Mouse (Mus musculus) ES-CJ7 (cell line): Measurements from ENCODE around the gene Hif1an.

Source experiments
- DNase-seq: peaks from one replicate; pipeline ENCODE4 v3.0.0; 2011; ENCODE audit warnings: low read depth, low spot score

The Hif1an gene

DNA sequence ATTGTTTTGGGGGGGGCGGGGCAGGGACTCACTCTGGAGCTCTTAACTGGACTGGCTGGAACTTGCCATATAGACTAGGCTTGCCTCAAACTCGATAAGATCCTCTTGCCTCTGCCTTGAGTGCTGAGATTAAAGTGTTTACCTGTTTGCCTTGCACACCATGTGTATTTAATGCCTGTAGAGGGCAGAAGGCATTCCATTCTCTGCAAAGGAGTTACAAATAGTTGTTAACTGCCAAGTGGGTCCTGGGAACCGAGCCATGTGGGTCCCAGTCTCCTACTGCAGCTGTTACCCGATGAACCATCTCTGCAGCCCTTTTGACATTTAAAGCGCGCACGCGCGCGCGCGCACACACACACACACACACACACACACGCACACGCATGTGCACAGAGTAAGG is 1.4 kb downstream of the Hif1an start:
- no peak for DNase-seq

DNA sequence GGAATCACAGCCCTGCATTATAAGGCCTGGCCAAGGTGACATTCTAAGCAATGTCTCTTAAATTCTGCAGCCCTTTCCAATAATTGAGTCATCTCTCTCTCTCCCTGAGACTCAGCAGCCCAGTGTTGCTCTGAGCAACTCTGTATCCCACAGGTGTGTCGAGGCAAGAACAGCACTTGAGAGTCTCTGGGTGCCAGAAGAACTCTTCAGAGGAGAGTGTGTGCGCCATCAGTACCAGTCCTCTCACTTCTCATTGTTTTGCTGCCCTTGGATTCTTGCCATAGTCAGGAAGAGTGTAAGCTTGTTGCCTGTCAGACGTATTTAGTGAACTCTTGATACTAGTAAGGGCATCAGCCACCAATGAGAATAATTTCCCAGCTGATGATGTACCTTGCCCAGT is 5.1 kb downstream of the Hif1an start:
- DNase-seq, result no peak

DNA sequence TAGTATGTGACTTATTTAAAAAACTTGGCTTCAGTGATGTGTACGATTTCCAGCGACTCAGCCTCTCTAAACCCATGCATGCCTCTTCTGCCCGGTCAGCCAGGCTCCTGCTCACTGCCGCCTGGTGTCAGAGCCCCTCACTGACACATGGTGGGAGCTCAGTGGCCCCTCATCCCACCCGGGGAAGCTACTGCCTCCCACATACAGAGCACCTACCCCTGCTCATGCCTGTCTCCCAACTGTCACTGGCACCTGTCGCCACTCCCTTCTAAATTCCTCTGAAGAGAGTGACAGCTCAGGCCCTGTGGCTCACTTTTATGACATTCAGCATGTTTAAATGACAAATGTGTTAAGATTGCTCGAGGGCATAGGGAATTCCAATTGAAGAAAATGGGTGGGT is 13.6 kb downstream of the Hif1an start:
- DNase-seq, result no peak

DNA sequence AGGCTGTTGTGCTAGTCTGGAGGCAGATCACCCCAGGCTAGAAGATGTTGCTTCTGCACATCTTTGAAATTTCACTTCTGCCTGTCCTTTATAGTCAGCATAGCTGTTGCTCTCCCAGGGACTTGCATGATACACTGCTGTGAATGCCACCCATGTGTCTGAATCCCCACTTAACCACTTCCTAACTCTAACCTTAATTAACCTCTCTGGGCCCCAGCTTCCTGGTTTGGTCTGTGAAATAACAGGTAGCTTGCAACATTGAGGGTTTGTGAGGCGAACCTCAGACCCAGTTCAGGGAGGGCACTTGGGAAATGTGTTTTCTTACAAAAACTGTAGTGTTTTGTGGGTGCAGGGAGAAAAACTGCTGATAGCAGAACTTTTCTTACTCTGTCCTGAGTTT is 15.4 kb downstream of the Hif1an start:
- DNase-seq, result no peak

DNA sequence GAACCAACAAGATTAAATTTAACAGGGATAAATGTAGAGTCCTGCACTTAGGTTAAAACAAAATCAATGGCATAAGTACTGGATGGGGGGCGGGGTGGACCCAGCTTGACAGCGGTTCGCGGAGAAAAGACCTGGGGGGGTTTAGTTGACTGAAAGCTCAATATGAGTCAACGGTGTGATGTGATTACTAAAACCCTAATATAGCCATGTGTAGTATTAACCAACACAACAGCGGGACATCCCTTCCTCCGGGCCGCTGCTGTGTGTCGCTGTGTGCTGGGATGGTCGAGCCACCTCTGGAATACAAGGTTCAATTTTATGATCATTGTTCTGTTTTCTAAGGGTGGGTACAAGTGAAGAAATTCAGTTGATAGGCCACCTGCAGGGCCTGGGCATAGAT is 19.5 kb downstream of the Hif1an start:
- no peak for DNase-seq

DNA sequence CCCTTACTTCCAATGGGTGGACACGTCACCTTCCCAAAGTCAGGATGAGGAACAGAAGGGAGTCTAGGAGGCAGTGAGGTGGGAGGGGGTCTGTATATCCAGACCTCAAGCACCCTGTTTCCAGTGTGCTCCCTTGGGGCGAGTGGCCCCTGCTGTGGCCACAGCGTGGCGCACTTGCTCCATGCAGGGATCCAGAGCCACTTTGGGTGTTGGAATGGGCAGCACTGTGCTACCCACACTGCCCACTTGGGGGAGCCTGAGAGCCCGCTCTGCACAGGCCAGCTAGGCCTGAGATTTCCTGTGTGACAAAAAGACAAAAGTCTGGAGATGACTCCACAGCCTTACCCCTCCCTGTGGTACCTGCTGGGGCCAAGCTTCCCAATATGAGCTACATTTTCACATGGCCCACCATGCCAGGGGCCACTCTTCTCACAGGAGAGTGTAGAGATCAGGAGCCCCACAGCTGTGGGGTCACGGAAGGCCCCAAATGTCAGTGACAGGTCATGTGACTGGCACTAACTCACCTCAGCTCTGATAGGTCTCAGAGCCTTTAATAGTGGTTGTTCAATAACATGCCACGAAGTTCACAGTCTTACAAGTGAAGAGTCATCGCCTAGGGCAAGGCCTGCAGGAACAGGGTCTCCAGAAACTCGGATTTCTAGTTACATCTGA is 20.1 kb downstream of the Hif1an start:
- peak; percentile 86 for DNase-seq

DNA sequence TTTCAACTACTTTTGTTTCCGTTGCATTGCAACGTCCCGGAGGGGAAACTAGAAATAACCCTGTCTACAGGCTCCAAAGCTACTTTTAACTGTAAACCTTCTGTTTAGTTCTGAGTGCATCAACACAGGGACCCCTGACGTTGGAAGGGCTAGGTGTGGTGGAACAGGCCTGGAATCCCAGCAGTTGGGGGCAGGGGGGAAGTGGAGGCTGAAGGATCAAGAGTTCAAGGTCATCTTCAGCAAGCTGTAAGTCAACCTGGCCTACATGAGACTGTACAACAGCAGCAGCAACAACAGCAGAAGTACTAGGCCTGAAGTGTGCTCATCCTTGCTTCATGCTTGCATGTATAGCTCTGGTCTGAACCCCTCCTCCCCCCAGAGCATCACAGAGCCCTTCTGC is 25.4 kb downstream of the Hif1an start:
- peak; percentile 50 for DNase-seq

DNA sequence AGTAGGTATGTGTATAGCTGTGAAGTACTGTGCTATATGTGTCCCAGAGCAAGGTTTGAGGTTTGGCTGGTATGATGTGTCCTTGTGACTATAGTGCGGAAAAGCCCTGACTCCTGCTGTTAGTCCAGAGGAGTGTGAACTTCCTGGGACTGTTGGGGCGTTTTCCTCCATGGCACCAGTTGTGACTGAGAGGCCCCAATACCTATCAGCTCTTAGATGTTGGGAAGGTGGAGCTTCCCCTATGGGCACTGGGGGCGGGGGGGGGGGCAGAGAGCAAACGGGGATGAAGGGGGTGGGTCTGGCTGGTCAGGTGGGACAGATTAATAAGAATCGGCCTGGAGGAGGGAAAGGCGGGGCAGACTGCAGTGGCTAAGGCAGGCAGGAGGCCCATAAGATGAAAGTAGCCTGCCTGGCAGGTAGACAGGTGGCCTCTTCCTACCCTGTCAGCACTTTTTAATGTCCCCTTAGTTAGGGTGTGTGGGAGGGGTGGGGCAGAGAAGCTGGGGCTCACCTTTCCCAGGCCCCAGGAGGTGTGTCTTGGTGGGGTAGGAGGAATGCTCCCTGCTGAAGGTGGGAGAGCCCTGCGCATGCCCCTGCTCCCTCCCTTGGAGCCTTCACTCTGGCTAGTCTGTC is 27.1 kb downstream of the Hif1an start:
- DNase-seq, result no peak

DNA sequence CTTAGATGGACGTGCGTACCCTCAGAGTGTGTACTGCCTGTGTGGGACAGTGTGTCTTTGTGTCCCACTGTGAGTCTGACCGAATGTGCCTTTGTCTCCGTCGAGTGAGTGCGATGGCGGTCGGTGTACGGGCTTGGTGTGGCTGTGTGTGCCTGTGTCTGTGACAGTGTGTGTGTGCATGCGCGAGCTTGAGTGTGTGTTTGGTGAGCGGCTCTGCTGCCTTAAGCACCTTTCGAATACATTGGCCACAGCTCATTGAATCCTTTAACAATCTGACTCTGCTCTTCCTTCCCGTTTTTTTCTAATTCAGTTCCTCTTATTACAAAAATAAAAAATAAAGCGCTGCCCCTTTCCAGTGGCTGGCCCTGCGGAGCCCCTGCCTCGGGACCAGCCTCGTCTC is 28.3 kb downstream of the Hif1an start:
- no peak for DNase-seq

DNA sequence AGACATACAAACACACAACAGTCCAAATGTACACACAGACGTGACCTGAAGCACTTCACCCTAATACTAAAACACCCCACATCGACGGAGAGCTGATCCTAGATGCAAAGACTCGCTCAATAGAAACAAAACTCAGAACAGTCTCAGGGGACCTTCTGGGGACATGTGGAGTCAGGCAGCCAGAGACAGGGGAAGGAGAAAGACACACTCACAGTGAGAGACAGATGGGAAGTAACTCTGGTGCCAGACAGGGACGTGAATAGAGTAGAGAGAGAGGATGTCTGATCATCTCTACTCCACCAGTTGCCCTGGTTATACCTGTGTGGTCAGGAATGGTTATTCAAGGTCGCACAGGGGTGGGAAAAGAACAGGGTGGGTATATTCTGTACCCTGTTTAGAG is 29.0 kb downstream of the Hif1an start:
- DNase-seq, result no peak

DNA sequence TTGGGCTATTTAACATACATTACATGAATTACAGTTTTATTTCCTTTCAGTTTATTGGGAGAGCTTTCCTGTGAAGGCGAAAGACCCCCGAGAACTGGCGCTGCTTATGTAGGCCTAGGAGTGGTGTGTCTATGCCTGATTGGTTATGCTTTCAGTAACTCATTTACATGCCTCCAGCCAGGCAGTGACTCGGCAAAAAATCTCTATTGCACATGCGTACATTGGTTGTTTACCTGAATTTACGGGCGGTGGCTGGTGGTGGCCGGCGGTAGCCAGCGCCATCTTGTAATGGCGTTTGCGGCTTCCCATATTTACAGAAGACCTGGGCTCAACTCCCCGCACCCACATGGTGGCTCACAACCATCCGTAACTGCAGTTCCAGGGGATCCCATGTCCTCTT is 31.5 kb downstream of the Hif1an start:
- peak; percentile 33 for DNase-seq

DNA sequence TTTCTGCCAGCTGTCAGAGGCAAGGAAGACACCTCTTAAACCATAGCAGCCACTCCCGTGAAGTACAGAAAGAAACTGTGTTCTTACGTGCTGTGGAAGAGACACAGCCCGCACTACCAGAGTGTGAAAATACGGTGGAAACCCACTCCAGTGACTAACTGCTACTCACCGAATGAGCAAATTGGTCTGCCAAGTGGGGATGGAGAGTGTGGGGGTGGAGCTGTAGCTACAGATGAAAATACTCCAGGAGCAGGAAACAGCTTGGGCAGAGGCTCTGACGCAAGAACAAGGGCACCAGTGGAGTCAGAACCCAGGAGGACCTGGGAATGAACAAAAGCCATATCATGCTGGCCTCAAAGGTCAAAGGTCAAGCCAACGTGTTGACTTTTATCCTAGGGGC is 55.5 kb downstream of the Hif1an start:
- no peak for DNase-seq
